Mouse (Mus musculus): ENCODE data around the gene Il1rl1.

DNA sequence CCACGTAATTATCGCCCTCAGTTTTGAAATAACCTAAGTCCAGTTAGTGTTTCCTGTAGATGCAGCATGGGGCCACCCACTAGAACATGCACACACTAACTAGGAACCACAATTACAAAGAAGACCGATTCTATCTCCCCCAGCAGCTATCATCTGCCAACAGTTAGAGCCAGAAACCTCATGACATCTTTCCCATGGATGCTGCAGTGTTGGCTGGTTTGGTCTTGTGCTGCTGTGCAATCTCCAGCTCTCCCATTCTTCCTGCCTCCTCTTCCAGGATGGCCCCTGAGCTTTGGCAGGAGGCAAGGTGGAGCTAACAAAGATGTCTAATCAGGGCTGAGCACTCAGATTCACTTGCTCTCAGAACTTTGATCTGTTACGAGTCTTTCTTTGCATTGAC lies 71.8 kb downstream of the Il1rl1 start:
- TF ChIP-seq CTCF (IDR thresholded peaks at IDR 0.05; ENCODE audit: control insufficient read depth, insufficient read depth, low read length), result no peak
- TF ChIP-seq POLR2A (IDR thresholded peaks at IDR 0.05; ENCODE audit: borderline replicate concordance, control insufficient read depth, low read depth, low read length), result no peak
